Mouse (Mus musculus): ENCODE data around the gene Gstm1. TPM values are rescaled to one million over a fixed set of nuclear protein-coding genes. Genes with fewer than 3 reads are reported as not detected.
"Not testable (repeated sequence)": the region's sequence is repeated elsewhere in the genome, so short reads cannot be mapped to it uniquely, and the experiment has no call there.

Gene Gstm1
- polyA plus RNA-seq, 1 experiment from 2014 or later: 23.7 TPM

- no peaks in the 10 kb centered on the region for H3K9me3 ChIP-seq
- ATAC-seq (ENCODE audit: low FRiP score): no peak
- no peak overlapping the region for H3K27ac ChIP-seq
- no peaks in the 10 kb centered on the region for H3K27me3 ChIP-seq
- 70% methylated on average over 3 of the region's 3 CpGs for WGBS
- H3K4me3 ChIP-seq (replicated peaks): no peak overlapping the region
- no peak overlapping the region for H3K9ac ChIP-seq
- H3K36me3 ChIP-seq (replicated peaks): no peaks in the 10 kb centered on the region
- no peak overlapping the region for H3K4me2 ChIP-seq
- H3K4me1 ChIP-seq: no peaks in the 10 kb centered on the region
Observed at GRCm38 (mm10) chr3:107981261-107981660, 36.5 kb downstream of the Gstm1 start.

- 77% methylated on average over 3 of the region's 3 CpGs for WGBS
- Histone ChIP-seq H3K27ac (no peak overlapping the region), H3K9me3 (no peaks in the 10 kb centered on the region), H3K4me1 (no peaks in the 10 kb centered on the region), H3K4me3 (replicated peaks) (no peak overlapping the region), H3K9ac (no peak overlapping the region), H3K4me2 (no peak overlapping the region), H3K36me3 (replicated peaks) (no peaks in the 10 kb centered on the region), H3K27me3 (no peaks in the 10 kb centered on the region)
- ATAC-seq (ENCODE audit: low FRiP score): no peak
Observed at GRCm38 (mm10) chr3:107977691-107978090, 40.1 kb downstream of the Gstm1 start.

DNA sequence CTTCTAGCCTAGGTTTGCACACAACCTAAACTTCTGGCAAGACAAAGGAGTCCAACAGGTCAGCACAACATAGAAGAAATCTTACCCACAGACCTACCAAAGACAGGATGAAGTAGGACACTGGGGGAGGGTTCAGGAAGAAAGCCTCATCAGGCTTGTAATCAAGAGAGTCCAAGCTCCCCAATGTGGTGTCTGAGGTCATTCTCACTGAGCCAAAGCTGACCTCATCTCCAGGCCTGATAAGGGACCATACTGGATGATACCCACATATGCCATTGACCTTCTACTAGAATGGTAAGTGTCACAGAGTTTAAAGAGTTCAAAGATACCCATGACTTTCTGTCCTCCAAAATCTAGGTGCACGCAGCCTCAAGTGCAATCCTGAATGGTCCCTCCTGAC, 43.5 kb downstream of the Gstm1 start:
- no peaks in the 10 kb centered on the region for H3K36me3 ChIP-seq (replicated peaks)
- H3K4me3 ChIP-seq (replicated peaks): no peak overlapping the region
- H3K9ac ChIP-seq: no peak overlapping the region
- no peak for ATAC-seq (ENCODE audit: low FRiP score)
- no peak overlapping the region for H3K4me2 ChIP-seq
- H3K27me3 ChIP-seq: no peaks in the 10 kb centered on the region
- H3K9me3 ChIP-seq: no peaks in the 10 kb centered on the region
- WGBS: 96% methylated on average over 1 of the region's 1 CpGs
- H3K27ac ChIP-seq: no peak overlapping the region
- H3K4me1 ChIP-seq: no peaks in the 10 kb centered on the region

- Histone ChIP-seq H3K9ac (no peak overlapping the region), H3K4me3 (replicated peaks) (no peak overlapping the region), H3K4me1 (no peaks in the 10 kb centered on the region), H3K4me2 (no peak overlapping the region), H3K27ac (no peak overlapping the region), H3K27me3 (no peaks in the 10 kb centered on the region), H3K36me3 (replicated peaks) (no peaks in the 10 kb centered on the region), H3K9me3 (no peaks in the 10 kb centered on the region)
- 92% methylated on average over 3 of the region's 3 CpGs for WGBS
- no peak for ATAC-seq (ENCODE audit: low FRiP score)
Observed at GRCm38 (mm10) chr3:107972070-107972469, 45.7 kb downstream of the Gstm1 start.

DNA sequence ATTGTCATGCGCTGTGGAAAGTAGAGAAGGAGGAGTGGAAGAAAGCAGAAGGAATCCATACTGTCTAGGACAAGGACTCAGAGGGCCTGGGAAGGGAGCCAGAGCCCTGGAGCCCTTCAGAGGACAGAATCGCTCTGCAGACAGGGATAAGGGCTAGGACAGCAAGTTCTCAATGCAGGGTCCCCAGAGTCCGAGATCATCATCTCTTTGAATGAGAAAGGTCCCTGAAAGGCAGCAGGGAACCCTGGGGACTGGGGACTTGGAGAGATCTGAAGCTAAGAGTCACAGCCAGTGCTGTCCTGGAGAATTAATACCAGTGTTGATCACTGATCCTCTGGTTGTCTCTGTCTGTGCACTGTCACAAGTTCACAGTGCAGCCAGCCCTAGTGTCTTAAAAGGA, 46.7 kb downstream of the Gstm1 start:
- H3K36me3 ChIP-seq (replicated peaks); H3K4me2 ChIP-seq; ATAC-seq (ENCODE audit: low FRiP score); H3K4me1 ChIP-seq; H3K9ac ChIP-seq; H3K9me3 ChIP-seq; H3K27me3 ChIP-seq; H3K4me3 ChIP-seq (replicated peaks); H3K27ac ChIP-seq: not testable (repeated sequence)
- WGBS: 62% methylated on average over 3 of the region's 3 CpGs

DNA sequence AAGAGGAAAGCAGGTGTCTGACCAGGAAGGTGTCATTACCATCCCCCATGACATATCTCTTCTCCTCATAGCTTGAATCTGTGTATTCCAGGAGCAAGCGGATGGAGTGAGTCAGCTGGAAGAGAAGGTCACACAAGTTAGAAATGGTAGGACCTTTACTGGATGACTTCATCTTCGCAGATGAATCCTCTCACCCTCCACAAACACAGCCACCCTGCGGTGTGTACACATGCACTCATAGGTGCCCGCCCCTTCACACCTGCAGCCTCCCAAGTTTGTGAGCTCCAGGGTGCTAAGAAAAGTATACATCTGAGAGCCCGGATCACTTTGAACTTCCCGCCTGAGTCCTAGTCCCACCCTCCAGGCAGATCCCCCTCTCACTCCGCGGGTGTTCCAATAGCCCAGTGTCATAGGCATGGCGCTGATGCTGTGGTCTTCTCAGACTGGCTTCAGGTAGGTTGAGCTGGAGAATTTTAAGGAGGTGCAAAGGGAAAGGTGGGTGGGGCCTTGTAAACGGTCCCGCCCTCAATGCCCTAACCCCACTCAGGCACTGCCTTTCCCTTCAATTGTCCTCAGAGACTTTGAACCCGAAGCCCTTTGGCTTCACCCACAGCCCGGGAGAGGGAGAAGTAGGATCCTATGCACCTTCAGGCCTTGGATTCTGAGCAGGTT, 48.9 kb downstream of the Gstm1 start, which contains the start of gene Gstm3:
Gene Gstm3, minus strand, starts transcription at position 560 of the 672 bp plus-strand sequence.
- H3K9ac ChIP-seq: no peak within 1 kb of the TSS
- H3K4me1 ChIP-seq: peaks cover 9% of the 10 kb centered on the region
- no peaks in the 10 kb centered on the region for H3K36me3 ChIP-seq (replicated peaks)
- H3K4me2 ChIP-seq: no peak within 1 kb of the TSS
- H3K27me3 ChIP-seq: no peaks in the 10 kb centered on the region
- no peak within 1 kb of the TSS for H3K27ac ChIP-seq
- no peaks in the 10 kb centered on the region for H3K9me3 ChIP-seq
- WGBS: 72% methylated on average over 13 of the region's 13 CpGs
- no peak within 1 kb of the TSS for H3K4me3 ChIP-seq (replicated peaks)
- ATAC-seq (ENCODE audit: low FRiP score): no peak

GRCm38 (mm10) chr3:107966631-107967030, 51.1 kb downstream of the Gstm1 start:
- peaks cover 9% of the 10 kb centered on the region for H3K4me1 ChIP-seq
- H3K9ac ChIP-seq: no peak overlapping the region
- H3K27me3 ChIP-seq: no peaks in the 10 kb centered on the region
- no peaks in the 10 kb centered on the region for H3K36me3 ChIP-seq (replicated peaks)
- WGBS: 96% methylated on average over 5 of the region's 5 CpGs
- no peak for ATAC-seq (ENCODE audit: low FRiP score)
- H3K9me3 ChIP-seq: no peaks in the 10 kb centered on the region
- no peak overlapping the region for H3K27ac ChIP-seq
- no peak overlapping the region for H3K4me3 ChIP-seq (replicated peaks)
- no peak overlapping the region for H3K4me2 ChIP-seq

DNA sequence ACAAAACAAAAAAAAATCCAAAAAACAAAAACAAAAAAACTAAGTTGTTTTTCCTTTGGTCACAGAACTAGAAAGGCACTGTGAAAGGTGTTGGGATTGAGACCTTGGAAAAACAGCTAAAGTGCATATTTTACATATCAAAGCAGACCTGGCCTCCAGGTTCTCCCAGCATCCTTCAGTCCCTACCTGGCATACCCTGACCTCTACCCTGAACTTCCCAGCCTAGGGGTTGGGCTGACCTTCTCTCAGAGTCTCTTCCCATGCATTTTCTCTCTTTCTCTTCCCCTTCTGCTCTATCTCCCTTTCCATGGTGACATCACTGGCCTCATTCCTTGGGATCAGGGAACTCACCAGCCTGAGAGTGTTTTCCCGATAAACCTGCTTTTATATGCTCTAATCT, 52.2 kb downstream of the Gstm1 start:
- no peak for ATAC-seq (ENCODE audit: low FRiP score)
- Histone ChIP-seq H3K36me3 (replicated peaks) (no peaks in the 10 kb centered on the region), H3K4me2 (no peak overlapping the region), H3K27ac (no peak overlapping the region), H3K4me3 (replicated peaks) (no peak overlapping the region), H3K9ac (no peak overlapping the region), H3K4me1 (peaks cover 9% of the 10 kb centered on the region), H3K9me3 (no peaks in the 10 kb centered on the region), H3K27me3 (no peaks in the 10 kb centered on the region)
- WGBS: 74% methylated on average over 1 of the region's 1 CpGs

- Histone ChIP-seq H3K36me3 (replicated peaks) (no peaks in the 10 kb centered on the region), H3K27me3 (no peaks in the 10 kb centered on the region), H3K4me1 (peaks cover 9% of the 10 kb centered on the region), H3K4me3 (replicated peaks) (no peak overlapping the region), H3K9ac (no peak overlapping the region), H3K27ac (0 out of 2 replicates have a peak overlapping the region, but pooled peaks have one; percentile 31), H3K4me2 (no peak overlapping the region), H3K9me3 (no peaks in the 10 kb centered on the region)
- no peak for ATAC-seq (ENCODE audit: low FRiP score)
- 58% methylated on average over 5 of the region's 5 CpGs for WGBS
Observed at GRCm38 (mm10) chr3:107964656-107965308, 53.0 kb downstream of the Gstm1 start.

DNA sequence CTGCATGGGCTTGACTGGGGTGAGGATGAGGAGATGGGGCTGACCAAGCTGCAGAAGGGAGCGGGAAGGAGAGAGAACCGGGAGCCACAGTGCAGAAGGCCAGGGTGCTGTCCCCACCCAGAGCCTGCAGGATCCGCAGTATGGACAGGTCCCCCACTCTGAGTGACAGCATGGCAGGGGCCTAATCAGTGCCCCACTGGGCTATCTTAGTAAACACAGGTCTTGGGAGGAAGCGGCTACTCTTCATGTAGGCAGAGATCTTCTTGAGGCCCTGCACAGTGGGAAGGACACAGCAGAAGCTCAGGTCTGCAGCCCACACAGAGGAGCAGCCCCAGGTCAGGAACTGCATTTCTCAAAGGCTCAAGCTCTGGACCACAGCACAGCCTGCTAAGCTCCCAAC, 53.7 kb downstream of the Gstm1 start:
- H3K4me2 ChIP-seq: no peak overlapping the region
- no peaks in the 10 kb centered on the region for H3K9me3 ChIP-seq
- H3K4me1 ChIP-seq: peaks cover 9% of the 10 kb centered on the region
- no peak overlapping the region for H3K27ac ChIP-seq
- H3K9ac ChIP-seq: no peak overlapping the region
- ATAC-seq (ENCODE audit: low FRiP score): no peak
- no peak overlapping the region for H3K4me3 ChIP-seq (replicated peaks)
- no peaks in the 10 kb centered on the region for H3K36me3 ChIP-seq (replicated peaks)
- 83% methylated on average over 4 of the region's 4 CpGs for WGBS
- no peaks in the 10 kb centered on the region for H3K27me3 ChIP-seq

Other genes with a start within 250 kb of the Gstm1 start
- gene Eps8l3, start 140.7 kb downstream of the Gstm1 start, polyA plus RNA-seq (2016; fragmentation: Nextera tagmentation; extraction: Ambion mirVana): not detected in 2 replicates
- gene Gstm5, start 122.2 kb downstream of the Gstm1 start, polyA plus RNA-seq (2016; fragmentation: Nextera tagmentation; extraction: Ambion mirVana): 225 and 230 TPM in 2 replicates
- gene Gstm7, start 86.2 kb downstream of the Gstm1 start, polyA plus RNA-seq (2016; fragmentation: Nextera tagmentation; extraction: Ambion mirVana): 63.8 and 66.8 TPM in 2 replicates
- gene Gstm6, start 74.2 kb downstream of the Gstm1 start, polyA plus RNA-seq (2016; fragmentation: Nextera tagmentation; extraction: Ambion mirVana): 10.7 and 12.0 TPM in 2 replicates
- gene Gstm3, start 48.7 kb downstream of the Gstm1 start, polyA plus RNA-seq (2016; fragmentation: Nextera tagmentation; extraction: Ambion mirVana): not detected in 2 replicates
- 7.2 and 9.3 TPM in 2 replicates for gene Gstm2, start 31.5 kb downstream of the Gstm1 start, polyA plus RNA-seq (2016; fragmentation: Nextera tagmentation; extraction: Ambion mirVana)
- gene Gstm4, start 26.9 kb upstream of the Gstm1 start, polyA plus RNA-seq (2016; fragmentation: Nextera tagmentation; extraction: Ambion mirVana): 11.3 and 12.2 TPM in 2 replicates
- gene Ampd2, start 68.7 kb upstream of the Gstm1 start, polyA plus RNA-seq (2016; fragmentation: Nextera tagmentation; extraction: Ambion mirVana): 47.3 and 50.5 TPM in 2 replicates
- gene Gnat2, start 74.8 kb upstream of the Gstm1 start, polyA plus RNA-seq (2016; fragmentation: Nextera tagmentation; extraction: Ambion mirVana): 0.44 and 0.86 TPM in 2 replicates
- 198 and 205 TPM in 2 replicates for gene Gnai3, start 128.2 kb upstream of the Gstm1 start, polyA plus RNA-seq (2016; fragmentation: Nextera tagmentation; extraction: Ambion mirVana)
- 0.44 and 0.63 TPM in 2 replicates for gene Gpr61, start 136.9 kb upstream of the Gstm1 start, polyA plus RNA-seq (2016; fragmentation: Nextera tagmentation; extraction: Ambion mirVana)
- gene Amigo1, start 168.4 kb upstream of the Gstm1 start, polyA plus RNA-seq (2016; fragmentation: Nextera tagmentation; extraction: Ambion mirVana): 7.5 and 8.9 TPM in 2 replicates
- gene Cyb561d1, start 183.2 kb upstream of the Gstm1 start, polyA plus RNA-seq (2016; fragmentation: Nextera tagmentation; extraction: Ambion mirVana): 4.3 and 5.6 TPM in 2 replicates
- gene Atxn7l2, start 193.0 kb upstream of the Gstm1 start, polyA plus RNA-seq (2016; fragmentation: Nextera tagmentation; extraction: Ambion mirVana): 24.0 and 28.1 TPM in 2 replicates
- 2.6 and 2.8 TPM in 2 replicates for gene Sypl2, start 208.7 kb upstream of the Gstm1 start, polyA plus RNA-seq (2016; fragmentation: Nextera tagmentation; extraction: Ambion mirVana)
- 229 and 241 TPM in 2 replicates for gene Psma5, start 239.0 kb upstream of the Gstm1 start, polyA plus RNA-seq (2016; fragmentation: Nextera tagmentation; extraction: Ambion mirVana)